Mouse (Mus musculus): ENCODE measurements around the gene Eif4e3. TPM values are rescaled to one million over a fixed set of nuclear protein-coding genes. Genes with fewer than 3 reads are reported as not detected.

Gene Eif4e3
- polyA plus RNA-seq, 1 experiment from 2014 or later: 10.2 TPM

DNA sequence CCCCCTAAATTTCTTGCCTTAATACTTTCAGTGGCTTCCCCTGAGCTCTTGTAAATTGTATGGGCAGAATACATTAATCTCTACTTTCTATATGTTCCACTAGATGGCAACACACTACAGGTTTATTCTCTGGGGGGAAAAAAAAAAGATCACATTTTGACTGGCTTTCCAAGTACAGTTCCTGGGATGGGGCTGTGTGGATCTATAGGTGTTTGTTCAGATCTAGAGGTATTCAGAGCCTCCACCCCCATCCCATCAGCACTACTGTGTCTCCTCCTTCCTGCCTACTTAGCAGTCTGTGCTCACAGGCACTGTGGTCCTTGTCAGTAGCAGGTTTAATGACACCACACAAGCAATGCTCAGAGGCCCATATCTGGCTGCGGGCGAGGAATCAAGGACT is 14.2 kb downstream of the Eif4e3 start:
- ATAC-seq: peak; percentile 10; the same call in 1 of the 2 replicates
- no peak overlapping the region for H3K4me3 ChIP-seq (replicated peaks; ENCODE audit: low read length)
- H3K9me3 ChIP-seq (ENCODE audit: control insufficient read depth, low read length): no peaks in the 10 kb centered on the region
- WGBS: 86% methylated on average over 2 of the region's 2 CpGs
- H3K9ac ChIP-seq (replicated peaks; ENCODE audit: low read depth, low read length): no peak overlapping the region
- no peaks in the 10 kb centered on the region for H3K27me3 ChIP-seq (replicated peaks; ENCODE audit: control insufficient read depth, insufficient read depth, low read length)
- H3K4me1 ChIP-seq (replicated peaks; ENCODE audit: control insufficient read depth, insufficient read depth, low read length): peaks cover 3% of the 10 kb centered on the region; the same call in 1 of the 2 replicates
- no peak overlapping the region for H3K4me2 ChIP-seq (ENCODE audit: low read length)
- H3K27ac ChIP-seq (ENCODE audit: low read length): no peak overlapping the region
- peaks cover 1% of the 10 kb centered on the region for H3K36me3 ChIP-seq (ENCODE audit: control insufficient read depth, insufficient read depth)

DNA sequence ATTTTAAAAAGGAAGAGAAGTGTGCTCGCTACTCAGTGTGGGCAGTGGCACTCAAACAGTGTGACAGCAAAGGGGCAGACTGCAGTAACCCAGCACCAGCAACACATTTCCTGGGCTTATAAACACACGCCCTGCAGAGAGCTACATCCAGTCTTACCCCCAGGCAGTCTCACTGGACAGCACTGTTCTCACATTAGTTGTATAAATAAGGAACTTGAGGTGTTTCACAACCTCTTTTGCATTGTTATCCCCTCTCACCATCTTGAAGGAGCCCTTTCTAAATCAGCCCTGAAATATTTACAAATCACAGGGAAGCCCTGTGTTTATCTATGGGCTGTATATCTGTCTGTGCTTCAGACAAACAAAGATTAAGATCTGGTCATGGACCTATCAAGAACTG is 17.3 kb downstream of the Eif4e3 start:
- H3K4me3 ChIP-seq (replicated peaks; ENCODE audit: low read length): no peak overlapping the region
- H3K9ac ChIP-seq (replicated peaks; ENCODE audit: low read depth, low read length): no peak overlapping the region
- H3K4me2 ChIP-seq (ENCODE audit: low read length): no peak overlapping the region
- ATAC-seq: no peak
- peaks cover 3% of the 10 kb centered on the region for H3K36me3 ChIP-seq (ENCODE audit: control insufficient read depth, insufficient read depth)
- no peaks in the 10 kb centered on the region for H3K27me3 ChIP-seq (replicated peaks; ENCODE audit: control insufficient read depth, insufficient read depth, low read length)
- H3K4me1 ChIP-seq (replicated peaks; ENCODE audit: control insufficient read depth, insufficient read depth, low read length): no peaks in the 10 kb centered on the region; the same call in 1 of the 2 replicates
- no peak overlapping the region for H3K27ac ChIP-seq (ENCODE audit: low read length)
- 72% methylated on average over 2 of the region's 2 CpGs for WGBS
- no peaks in the 10 kb centered on the region for H3K9me3 ChIP-seq (ENCODE audit: control insufficient read depth, low read length)

DNA sequence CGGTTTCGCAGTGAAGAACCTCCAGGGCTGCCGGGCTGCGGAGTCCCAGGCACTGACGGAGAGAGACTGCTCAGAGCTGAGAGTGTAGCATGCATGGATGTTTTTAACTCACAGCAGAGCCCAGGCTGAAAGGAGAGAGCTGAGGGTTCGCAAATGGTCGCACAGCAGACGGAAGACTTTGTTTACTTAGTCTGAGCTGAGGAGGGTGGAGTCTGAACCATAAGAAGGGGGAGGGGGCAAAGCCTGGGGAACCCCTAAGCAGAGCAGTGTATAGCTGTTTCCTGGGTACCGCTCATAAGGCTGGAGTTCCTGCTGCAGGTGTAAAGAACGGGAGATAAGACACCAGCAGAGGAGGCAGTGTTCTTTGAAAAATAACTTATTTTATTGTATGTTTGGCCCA is 20.2 kb downstream of the Eif4e3 start:
- no peak for ATAC-seq
- Histone ChIP-seq H3K9me3 (ENCODE audit: control insufficient read depth, low read length) (no peaks in the 10 kb centered on the region), H3K27ac (ENCODE audit: low read length) (no peak overlapping the region), H3K27me3 (replicated peaks; ENCODE audit: control insufficient read depth, insufficient read depth, low read length) (no peaks in the 10 kb centered on the region), H3K4me1 (replicated peaks; ENCODE audit: control insufficient read depth, insufficient read depth, low read length) (no peaks in the 10 kb centered on the region), H3K36me3 (ENCODE audit: control insufficient read depth, insufficient read depth) (peaks cover 3% of the 10 kb centered on the region), H3K4me2 (ENCODE audit: low read length) (no peak overlapping the region), H3K4me3 (replicated peaks; ENCODE audit: low read length) (no peak overlapping the region), H3K9ac (replicated peaks; ENCODE audit: low read depth, low read length) (no peak overlapping the region)
- 78% methylated on average over 10 of the region's 10 CpGs for WGBS

DNA sequence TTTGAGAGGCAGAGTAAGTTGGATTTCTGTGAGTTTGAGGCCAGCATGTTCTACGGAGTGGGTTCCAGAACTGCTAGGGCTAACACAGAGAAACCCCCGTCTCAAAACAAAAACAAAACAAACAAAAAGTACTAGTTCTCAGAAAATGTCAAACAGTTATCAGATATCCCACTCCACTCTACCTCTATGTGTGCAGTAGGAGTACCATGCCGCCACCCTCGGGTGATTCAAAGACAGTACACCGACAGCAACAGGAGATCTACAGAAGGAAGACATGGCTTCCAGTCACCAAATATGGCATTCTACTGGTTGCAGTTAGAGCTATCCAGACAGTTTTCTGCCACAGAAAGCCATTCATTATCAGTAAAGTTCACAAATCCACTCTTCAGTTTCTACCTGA is 21.7 kb downstream of the Eif4e3 start:
- Histone ChIP-seq H3K27me3 (replicated peaks; ENCODE audit: control insufficient read depth, insufficient read depth, low read length) (no peaks in the 10 kb centered on the region), H3K9me3 (ENCODE audit: control insufficient read depth, low read length) (no peaks in the 10 kb centered on the region), H3K9ac (replicated peaks; ENCODE audit: low read depth, low read length) (no peak overlapping the region), H3K4me3 (replicated peaks; ENCODE audit: low read length) (no peak overlapping the region), H3K36me3 (ENCODE audit: control insufficient read depth, insufficient read depth) (peaks cover 3% of the 10 kb centered on the region; the same call in 1 of the 2 replicates), H3K27ac (ENCODE audit: low read length) (no peak overlapping the region), H3K4me2 (ENCODE audit: low read length) (no peak overlapping the region), H3K4me1 (replicated peaks; ENCODE audit: control insufficient read depth, insufficient read depth, low read length) (no peaks in the 10 kb centered on the region)
- ATAC-seq: no peak
- WGBS: 86% methylated on average over 5 of the region's 5 CpGs

DNA sequence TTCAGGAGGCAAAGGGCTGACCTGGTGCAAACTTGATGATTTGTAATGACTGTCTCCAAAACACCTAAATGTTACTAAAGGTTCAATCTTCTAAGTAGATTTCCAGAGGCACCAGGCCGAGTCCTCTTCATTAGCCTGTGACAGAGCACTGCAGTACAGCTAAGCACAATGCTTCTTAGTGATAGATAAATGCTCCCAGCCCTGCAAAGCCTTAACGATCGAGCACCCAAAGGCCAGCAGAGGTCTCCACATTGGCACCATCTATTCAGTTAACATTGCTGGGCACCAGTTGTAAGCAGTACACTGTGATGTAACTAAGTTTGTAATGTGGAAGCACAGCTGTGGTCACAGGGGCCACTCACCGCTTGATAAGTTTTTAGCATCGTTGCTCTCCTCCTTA is 22.2 kb downstream of the Eif4e3 start:
- Histone ChIP-seq H3K9me3 (ENCODE audit: control insufficient read depth, low read length) (no peaks in the 10 kb centered on the region), H3K4me1 (replicated peaks; ENCODE audit: control insufficient read depth, insufficient read depth, low read length) (no peaks in the 10 kb centered on the region), H3K27ac (ENCODE audit: low read length) (no peak overlapping the region), H3K36me3 (ENCODE audit: control insufficient read depth, insufficient read depth) (peaks cover 3% of the 10 kb centered on the region; the same call in 1 of the 2 replicates), H3K9ac (replicated peaks; ENCODE audit: low read depth, low read length) (no peak overlapping the region), H3K4me2 (ENCODE audit: low read length) (no peak overlapping the region), H3K27me3 (replicated peaks; ENCODE audit: control insufficient read depth, insufficient read depth, low read length) (no peaks in the 10 kb centered on the region), H3K4me3 (replicated peaks; ENCODE audit: low read length) (no peak overlapping the region)
- no peak for ATAC-seq
- WGBS: 71% methylated on average over 5 of the region's 5 CpGs

DNA sequence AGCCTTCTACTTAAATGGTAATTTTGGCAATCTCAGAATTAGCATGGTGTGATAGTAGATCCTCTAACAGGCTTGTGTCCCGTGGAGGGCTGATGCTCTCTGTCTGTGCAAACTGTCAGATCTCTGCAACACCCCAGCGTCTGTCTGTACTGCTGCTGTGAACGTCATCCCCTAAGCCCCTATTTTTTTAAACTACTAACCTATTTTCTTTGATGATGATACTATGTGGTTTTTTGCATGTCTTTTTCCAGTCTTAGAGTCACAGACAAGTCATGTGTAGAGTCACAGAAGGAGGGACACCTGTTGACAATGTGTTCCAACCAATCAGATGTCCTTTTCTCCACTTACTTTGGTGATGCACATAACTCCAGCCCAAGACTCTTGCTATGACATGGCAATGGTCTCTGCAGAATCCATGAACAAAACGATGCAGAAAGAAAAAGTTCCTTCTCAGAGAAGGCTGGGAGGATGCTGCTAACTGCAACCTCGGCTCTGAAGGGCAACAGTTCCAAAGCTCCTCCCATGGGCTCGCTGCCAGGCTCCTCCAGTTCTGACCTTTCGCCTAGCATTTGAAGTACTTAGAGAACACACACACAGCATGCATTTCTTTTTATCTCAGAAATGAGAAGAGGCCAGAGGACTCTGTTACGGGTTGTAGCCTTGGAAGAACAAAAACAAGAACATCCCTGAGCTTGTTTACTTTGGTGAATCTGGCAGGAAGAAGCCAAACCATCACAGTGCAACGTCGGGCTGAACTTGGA is 23.0 kb downstream of the Eif4e3 start:
- Histone ChIP-seq H3K27me3 (replicated peaks; ENCODE audit: control insufficient read depth, insufficient read depth, low read length) (no peaks in the 10 kb centered on the region), H3K36me3 (ENCODE audit: control insufficient read depth, insufficient read depth) (peaks cover 3% of the 10 kb centered on the region; the same call in 1 of the 2 replicates), H3K4me2 (ENCODE audit: low read length) (no peak overlapping the region), H3K4me3 (replicated peaks; ENCODE audit: low read length) (no peak overlapping the region), H3K27ac (ENCODE audit: low read length) (no peak overlapping the region), H3K4me1 (replicated peaks; ENCODE audit: control insufficient read depth, insufficient read depth, low read length) (no peaks in the 10 kb centered on the region), H3K9ac (replicated peaks; ENCODE audit: low read depth, low read length) (no peak overlapping the region), H3K9me3 (ENCODE audit: control insufficient read depth, low read length) (no peaks in the 10 kb centered on the region)
- ATAC-seq: no peak
- WGBS: 49% methylated on average over 10 of the region's 10 CpGs

DNA sequence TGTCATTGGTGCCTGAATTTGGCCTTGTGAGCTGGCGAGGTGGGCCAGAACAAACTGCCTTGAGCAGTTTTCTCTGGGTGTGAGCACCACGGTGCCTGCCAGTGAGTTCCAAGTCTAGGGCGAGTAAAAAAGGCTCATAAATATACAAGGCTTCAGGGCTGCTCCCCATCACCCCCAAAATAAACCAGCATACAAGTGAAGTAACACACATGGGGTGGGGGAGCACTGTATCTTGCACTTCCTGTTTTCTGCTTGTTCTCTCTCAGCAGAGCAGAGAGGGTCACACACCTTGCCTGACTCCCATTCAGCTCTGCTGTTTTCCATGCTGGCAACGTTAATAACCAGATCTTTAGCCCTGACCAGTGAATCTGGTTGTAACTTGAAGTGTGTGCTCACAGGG is 29.1 kb downstream of the Eif4e3 start:
- Histone ChIP-seq H3K9ac (replicated peaks; ENCODE audit: low read depth, low read length) (no peak overlapping the region), H3K4me3 (replicated peaks; ENCODE audit: low read length) (no peak overlapping the region), H3K36me3 (ENCODE audit: control insufficient read depth, insufficient read depth) (no peaks in the 10 kb centered on the region), H3K4me2 (ENCODE audit: low read length) (no peak overlapping the region), H3K9me3 (ENCODE audit: control insufficient read depth, low read length) (no peaks in the 10 kb centered on the region), H3K27me3 (replicated peaks; ENCODE audit: control insufficient read depth, insufficient read depth, low read length) (no peaks in the 10 kb centered on the region), H3K27ac (ENCODE audit: low read length) (no peak overlapping the region), H3K4me1 (replicated peaks; ENCODE audit: control insufficient read depth, insufficient read depth, low read length) (0 out of 2 replicates have a peak, but pooled peaks cover 5% of the 10 kb centered on the region)
- no peak for ATAC-seq
- 62% methylated on average over 4 of the region's 4 CpGs for WGBS

DNA sequence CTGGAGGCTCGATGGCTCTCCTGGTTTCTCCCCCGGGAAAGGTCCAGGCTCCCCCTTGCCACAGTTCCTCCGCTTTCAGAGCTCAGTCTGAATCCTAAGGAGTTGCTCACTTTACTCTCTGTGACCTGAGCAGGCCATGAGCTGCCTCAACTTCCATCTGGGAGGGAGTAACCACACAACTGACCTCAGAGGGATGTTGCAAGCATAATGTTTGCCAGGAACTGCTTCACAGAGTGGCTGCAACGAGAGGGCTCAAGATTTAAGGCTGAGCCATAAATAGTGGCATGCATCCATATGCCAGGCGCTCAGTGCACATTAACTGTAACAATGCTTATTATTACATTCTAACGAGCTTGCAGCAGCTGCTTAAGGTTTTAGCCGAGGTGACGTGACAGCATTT is 29.8 kb downstream of the Eif4e3 start:
- 0 out of 2 replicates have a peak, but pooled peaks cover 5% of the 10 kb centered on the region for H3K4me1 ChIP-seq (replicated peaks; ENCODE audit: control insufficient read depth, insufficient read depth, low read length)
- H3K27me3 ChIP-seq (replicated peaks; ENCODE audit: control insufficient read depth, insufficient read depth, low read length): no peaks in the 10 kb centered on the region
- H3K4me2 ChIP-seq (ENCODE audit: low read length): no peak overlapping the region
- WGBS: 43% methylated on average over 8 of the region's 8 CpGs
- no peaks in the 10 kb centered on the region for H3K36me3 ChIP-seq (ENCODE audit: control insufficient read depth, insufficient read depth)
- no peaks in the 10 kb centered on the region for H3K9me3 ChIP-seq (ENCODE audit: control insufficient read depth, low read length)
- no peak for ATAC-seq
- H3K27ac ChIP-seq (ENCODE audit: low read length): no peak overlapping the region
- no peak overlapping the region for H3K4me3 ChIP-seq (replicated peaks; ENCODE audit: low read length)
- no peak overlapping the region for H3K9ac ChIP-seq (replicated peaks; ENCODE audit: low read depth, low read length)

DNA sequence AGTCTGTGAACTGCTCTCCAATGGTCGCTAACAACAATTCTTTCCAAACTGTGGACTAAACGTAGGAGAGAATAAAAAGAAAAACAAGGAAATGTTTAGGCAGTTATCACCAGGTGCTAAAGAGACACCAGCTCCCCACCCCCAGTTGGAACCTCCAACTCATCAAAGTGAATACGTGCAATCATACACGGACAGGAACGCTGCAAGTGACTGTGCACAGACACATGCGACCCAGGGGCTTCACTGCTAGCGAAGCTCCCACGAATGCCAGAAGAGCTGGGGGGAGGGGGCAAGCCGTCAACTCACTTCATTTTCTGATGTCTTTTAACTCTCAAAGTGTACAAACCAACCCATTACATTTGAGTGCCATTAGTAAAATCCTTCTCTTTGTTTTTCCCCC is 30.4 kb downstream of the Eif4e3 start:
- Histone ChIP-seq H3K9ac (replicated peaks; ENCODE audit: low read depth, low read length) (no peak overlapping the region), H3K4me2 (ENCODE audit: low read length) (no peak overlapping the region), H3K36me3 (ENCODE audit: control insufficient read depth, insufficient read depth) (no peaks in the 10 kb centered on the region), H3K27ac (ENCODE audit: low read length) (no peak overlapping the region), H3K4me1 (replicated peaks; ENCODE audit: control insufficient read depth, insufficient read depth, low read length) (0 out of 2 replicates have a peak, but pooled peaks cover 5% of the 10 kb centered on the region), H3K27me3 (replicated peaks; ENCODE audit: control insufficient read depth, insufficient read depth, low read length) (no peaks in the 10 kb centered on the region), H3K9me3 (ENCODE audit: control insufficient read depth, low read length) (no peaks in the 10 kb centered on the region), H3K4me3 (replicated peaks; ENCODE audit: low read length) (no peak overlapping the region)
- no peak for ATAC-seq
- WGBS: 63% methylated on average over 9 of the region's 9 CpGs
